Mouse (Mus musculus) frontal cortex, adult 2 months (tissue): Measurements from ENCODE around the gene Sarm1. TPM values are rescaled to one million over a fixed set of nuclear protein-coding genes. Genes with fewer than 3 reads are reported as not detected.

Experiments
- DNase-seq, 2 experiments: peaks; one replicate each; pipeline ENCODE4 v3.0.0; 2022; ENCODE audit warnings: low spot score in 1 of 2; ENCODE audit errors: extremely low spot score in 1 of 2
- polyA plus RNA-seq: library from polyadenylated mRNA; depleted of rRNA; stranded (reverse); fragments of >200 nt; gene quantifications from 2 replicates; pipeline ENCODE4 v1.2.3, GENCODE M21; 2012; rRNA removed

Sarm1 gene
- polyA plus RNA-seq, 1 experiment = 29.2 TPM

GRCm38 (mm10) chr11:78425572-78425971 lies 72.0 kb downstream of the Sarm1 start:
- no peak for DNase-seq

- DNase-seq = peak in 1 of 2 experiments; percentile 27
These were observed 73.2 kb downstream of the Sarm1 start for GRCm38 (mm10) chr11:78424352-78424751.

Other genes with a start within 250 kb of the Sarm1 start
- 119 and 129 TPM in 2 replicates for gene 2610507B11Rik, start 236.0 kb downstream of the Sarm1 start, polyA plus RNA-seq
- 15.2 and 18.6 TPM in 2 replicates for gene BC030499, start 206.9 kb downstream of the Sarm1 start, polyA plus RNA-seq
- 14.7 and 16.8 TPM in 2 replicates for gene Spag5, start 196.2 kb downstream of the Sarm1 start, polyA plus RNA-seq
- gene Aldoc, start 174.8 kb downstream of the Sarm1 start, polyA plus RNA-seq = 1,301 and 1,427 TPM in 2 replicates
- 60.4 and 65.7 TPM in 2 replicates for gene Pigs, start 169.3 kb downstream of the Sarm1 start, polyA plus RNA-seq
- gene Unc119, start 154.3 kb downstream of the Sarm1 start, polyA plus RNA-seq = 69.3 and 73.8 TPM in 2 replicates
- not detected in 2 replicates for gene Foxn1, start 111.2 kb downstream of the Sarm1 start, polyA plus RNA-seq
- not detected in 2 replicates for gene Slc13a2, start 75.5 kb downstream of the Sarm1 start, polyA plus RNA-seq
- 14.1 and 14.4 TPM in 2 replicates for gene Slc46a1, start 32.1 kb downstream of the Sarm1 start, polyA plus RNA-seq
- 181 and 199 TPM in 2 replicates for gene Vtn, start 1.3 kb upstream of the Sarm1 start, polyA plus RNA-seq
- gene Sebox, start 5.7 kb upstream of the Sarm1 start, polyA plus RNA-seq = 3.0 and 3.6 TPM in 2 replicates
- 51.4 and 56.6 TPM in 2 replicates for gene Tmem199, start 14.4 kb upstream of the Sarm1 start, polyA plus RNA-seq
- 107 and 115 TPM in 2 replicates for gene Poldip2, start 14.4 kb upstream of the Sarm1 start, polyA plus RNA-seq
- 34.2 and 36.1 TPM in 2 replicates for gene Tnfaip1, start 38.6 kb upstream of the Sarm1 start, polyA plus RNA-seq
- gene Ift20, start 38.6 kb upstream of the Sarm1 start, polyA plus RNA-seq = 103 and 105 TPM in 2 replicates
- gene Tmem97, start 53.0 kb upstream of the Sarm1 start, polyA plus RNA-seq = 14.1 and 18.7 TPM in 2 replicates
- gene Nlk, start 199.6 kb upstream of the Sarm1 start, polyA plus RNA-seq = 55.9 and 58.6 TPM in 2 replicates